Mouse (Mus musculus) hindbrain, embryonic 11.5 days (tissue): ENCODE data around the gene Srcap. TPM values are rescaled to one million over a fixed set of nuclear protein-coding genes. Genes with fewer than 3 reads are reported as not detected.

Experiments used
- ATAC-seq: fragments of 200-750 bp; cut with Nextera tagmentation; 2 replicates; pipeline ENCODE4 v1.8.0; 2017; ENCODE audit warnings: mild to moderate bottlenecking, moderate TSS enrichment, moderate library complexity; ENCODE audit not compliant: low FRiP score
- DNase-seq: peaks from one replicate; pipeline ENCODE4 v3.0.0-alpha.2; 2015; ENCODE audit warnings: low spot score
- H3K27ac ChIP-seq: fragments of 300-500 bp; sonication (generic); 2 replicates; pipeline ENCODE4 v1.5.1; 2014; ENCODE audit warnings: mild to moderate bottlenecking, low read depth, low read length
- H3K27me3 ChIP-seq: fragments of 300-500 bp; sonication (generic); 2 replicates; pipeline ENCODE4 v1.6.1; 2014; ENCODE audit warnings: mild to moderate bottlenecking, low read length, moderate library complexity, mixed read lengths; ENCODE audit not compliant: control insufficient read depth, insufficient read depth
- H3K36me3 ChIP-seq: fragments of 300-500 bp; sonication (generic); 2 replicates; pipeline ENCODE4 v1.6.1; 2014; ENCODE audit warnings: mild to moderate bottlenecking, low read length, moderate library complexity, mixed read lengths; ENCODE audit not compliant: control insufficient read depth, insufficient read depth
- H3K4me1 ChIP-seq: fragments of 300-500 bp; sonication (generic); replicated peaks from 2 replicates; pipeline ENCODE4 v1.6.1; 2014; ENCODE audit warnings: low read length, mixed read lengths; ENCODE audit not compliant: control insufficient read depth, insufficient read depth
- H3K4me2 ChIP-seq: fragments of 300-500 bp; sonication (generic); replicated peaks from 2 replicates; pipeline ENCODE4 v1.6.1; 2014; ENCODE audit warnings: mild to moderate bottlenecking, low read depth, low read length
- H3K4me3 ChIP-seq: fragments of 300-500 bp; sonication (generic); 2 replicates; pipeline ENCODE4 v1.5.1; 2014; ENCODE audit warnings: low read depth, low read length
- H3K9ac ChIP-seq: fragments of 300-500 bp; sonication (generic); 2 replicates; pipeline ENCODE4 v1.6.1; 2014; ENCODE audit warnings: low read depth, low read length
- H3K9me3 ChIP-seq: fragments of 300-500 bp; sonication (generic); 2 replicates; pipeline ENCODE4 v1.6.1; 2016; ENCODE audit warnings: low read length; ENCODE audit not compliant: control insufficient read depth
- WGBS: fragments of 180-500 bp; shearing (Covaris S2); extraction: QIAGEN DNeasy Blood & Tissue Kit; methylation state at CpG from one replicate; pipeline ENCODE4 v1.1.7; 2014; 5-methylcytosine and 5-hydroxymethylcytosine counted together
- polyA plus RNA-seq: library from polyadenylated mRNA; unstranded; fragments of >200 nt; fragmentation: Nextera tagmentation; extraction: Ambion mirVana; gene quantifications from 2 replicates; pipeline ENCODE4 v1.2.1, GENCODE M21; 2014

Gene Srcap
- polyA plus RNA-seq, 1 experiment from 2014 or later = 81.5 TPM

DNA sequence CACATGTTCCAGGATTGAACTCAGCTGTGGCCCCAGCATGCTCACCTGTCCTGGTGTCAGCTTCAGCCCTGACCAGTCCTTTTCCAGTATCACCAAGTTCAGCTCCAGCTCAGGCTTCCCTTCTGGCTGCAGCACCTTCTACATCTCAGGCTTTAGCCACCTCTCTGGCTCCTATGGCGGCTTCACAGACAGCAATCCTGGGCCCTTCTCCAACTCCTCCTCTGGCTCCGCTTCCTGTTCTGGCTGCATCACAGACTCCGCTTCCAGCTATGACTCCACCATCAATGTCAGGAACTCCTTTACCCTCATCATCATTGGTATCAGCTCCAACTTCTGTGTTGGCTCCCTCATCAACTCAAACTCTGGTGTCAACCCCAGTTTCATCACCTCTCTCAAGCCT lies 29.9 kb downstream of the Srcap start:
- Histone ChIP-seq H3K27me3 (no peaks in the 10 kb centered on the region), H3K4me3 (no peak overlapping the region), H3K4me1 (no peaks in the 10 kb centered on the region), H3K9ac (no peak overlapping the region), H3K4me2 (no peak overlapping the region), H3K9me3 (no peaks in the 10 kb centered on the region), H3K27ac (no peak overlapping the region), H3K36me3 (peaks cover 46% of the 10 kb centered on the region)
- DNase-seq (no peak), ATAC-seq (no peak)
- WGBS = 98% methylated on average over 3 of the region's 3 CpGs

DNA sequence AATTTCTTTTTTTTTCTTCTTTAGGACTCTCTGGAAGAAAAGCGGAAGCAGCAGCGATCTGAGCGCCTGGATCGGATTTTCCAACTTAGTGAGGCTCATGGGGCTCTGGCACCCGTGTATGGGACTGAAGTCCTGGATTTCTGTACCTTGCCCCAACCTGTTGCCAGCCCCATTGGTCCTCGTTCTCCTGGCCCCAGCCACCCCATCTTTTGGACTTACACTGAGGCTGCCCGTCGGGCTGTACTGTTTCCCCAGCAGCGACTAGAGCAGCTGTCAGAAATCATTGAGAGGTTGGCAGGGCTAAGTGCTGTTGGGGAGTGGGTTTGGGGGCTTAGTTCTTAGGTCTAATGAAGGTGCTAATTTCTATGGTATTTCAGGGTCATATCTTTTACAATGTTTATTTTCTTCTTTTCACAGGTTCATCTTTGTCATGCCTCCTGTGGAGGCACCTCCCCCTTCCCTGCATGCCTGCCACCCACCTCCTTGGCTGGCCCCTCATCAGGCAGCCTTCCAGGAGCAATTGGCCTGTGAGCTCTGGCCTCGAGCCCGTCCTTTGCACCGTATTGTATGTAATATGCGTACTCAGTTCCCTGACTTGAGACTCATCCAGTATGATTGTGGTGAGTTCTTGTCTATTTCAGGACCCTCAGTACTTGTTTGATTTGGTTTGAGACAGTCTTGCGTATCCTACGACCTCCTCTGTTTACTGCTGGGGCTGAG lies 37.5 kb downstream of the Srcap start:
- Histone ChIP-seq H3K9ac (no peak overlapping the region), H3K9me3 (no peaks in the 10 kb centered on the region), H3K27me3 (no peaks in the 10 kb centered on the region), H3K4me2 (no peak overlapping the region), H3K4me3 (no peak overlapping the region), H3K27ac (no peak overlapping the region), H3K36me3 (peaks cover 22% of the 10 kb centered on the region), H3K4me1 (no peaks in the 10 kb centered on the region)
- DNase-seq (no peak), ATAC-seq (no peak)
- WGBS = 93% methylated on average over 15 of the region's 15 CpGs

DNA sequence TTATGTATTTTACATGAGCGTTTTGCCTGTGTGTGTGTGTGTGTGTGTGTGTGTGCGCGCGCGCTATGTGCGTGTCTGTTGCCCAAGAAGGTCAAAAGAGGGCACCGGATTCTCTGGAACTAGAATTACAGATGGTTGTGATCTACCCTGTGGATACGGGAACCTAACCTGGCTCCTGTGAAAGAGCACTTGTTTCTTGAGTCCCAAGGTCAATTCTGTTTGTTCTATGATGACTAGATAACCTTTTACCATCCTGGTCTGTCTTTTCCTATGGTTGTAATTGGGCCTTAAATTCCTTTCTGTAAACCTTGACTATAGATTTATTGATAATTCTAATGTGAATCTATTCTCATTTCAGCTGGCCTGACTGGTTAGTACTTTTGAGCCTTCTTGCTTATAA lies 39.8 kb downstream of the Srcap start:
- no peak overlapping the region for H3K9ac ChIP-seq
- H3K4me2 ChIP-seq = no peak overlapping the region
- H3K4me3 ChIP-seq = no peak overlapping the region
- ATAC-seq (no peak), DNase-seq (no peak)
- H3K4me1 ChIP-seq = no peaks in the 10 kb centered on the region
- H3K27me3 ChIP-seq = no peaks in the 10 kb centered on the region
- no peaks in the 10 kb centered on the region for H3K9me3 ChIP-seq
- WGBS = 98% methylated on average over 8 of the region's 8 CpGs
- peaks cover 22% of the 10 kb centered on the region for H3K36me3 ChIP-seq
- H3K27ac ChIP-seq = no peak overlapping the region

DNA sequence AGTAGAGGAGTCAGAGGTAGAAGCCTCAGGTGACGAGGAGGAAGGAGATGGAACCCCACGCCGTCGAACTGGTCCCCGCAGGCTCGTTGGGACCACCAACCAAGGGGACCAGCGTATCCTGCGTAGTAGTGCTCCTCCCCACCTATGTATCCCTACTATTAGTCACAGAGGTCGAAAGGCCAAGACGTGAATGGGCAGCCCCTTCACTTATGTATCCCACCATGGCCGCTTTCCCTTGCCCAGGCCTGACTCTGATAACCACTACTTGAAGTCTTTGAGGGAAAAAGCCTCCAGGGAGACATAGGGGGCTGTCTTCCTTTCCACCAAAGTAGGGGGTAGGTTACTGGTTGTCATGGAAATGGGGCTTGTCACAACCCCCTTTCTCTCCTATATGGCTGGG lies 48.8 kb downstream of the Srcap start:
- ATAC-seq = no peak
- no peaks in the 10 kb centered on the region for H3K9me3 ChIP-seq
- H3K9ac ChIP-seq = no peak overlapping the region
- H3K4me2 ChIP-seq = no peak overlapping the region
- peaks cover 19% of the 10 kb centered on the region for H3K36me3 ChIP-seq
- no peaks in the 10 kb centered on the region for H3K4me1 ChIP-seq
- 95% methylated on average over 11 of the region's 11 CpGs for WGBS
- DNase-seq = no peak
- no peaks in the 10 kb centered on the region for H3K27me3 ChIP-seq
- no peak overlapping the region for H3K27ac ChIP-seq
- no peak overlapping the region for H3K4me3 ChIP-seq

DNA sequence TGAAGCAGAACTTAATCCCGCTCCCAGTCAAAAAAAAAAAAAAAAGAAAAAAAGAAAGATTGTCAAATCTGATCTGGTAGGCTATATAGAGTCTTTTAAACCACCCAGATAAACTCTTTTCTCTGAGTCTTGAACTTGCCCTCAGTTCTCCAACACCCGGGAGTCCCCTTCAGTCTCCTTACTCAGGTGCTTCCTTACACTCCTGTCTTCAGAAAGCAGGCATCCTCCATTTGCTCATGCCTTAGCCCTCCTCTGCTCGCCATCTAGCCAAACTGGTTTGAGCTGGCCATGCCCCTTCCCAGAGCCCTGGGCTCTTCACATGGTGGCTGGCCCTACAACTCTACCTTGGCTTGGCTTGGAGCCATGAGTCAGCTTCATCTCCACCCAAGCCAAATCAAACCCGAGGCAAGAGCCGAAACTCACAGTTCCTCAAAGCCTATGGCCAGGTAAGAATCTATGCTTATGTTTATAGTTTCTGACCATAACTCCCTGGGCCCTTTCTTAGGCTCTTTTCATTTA lies 49.6 kb downstream of the Srcap start, which contains the start of gene Tmem265:
Gene Tmem265, plus strand, starts transcription at position 51 of the 519 bp plus-strand sequence.
- Histone ChIP-seq H3K9ac (no peak within 1 kb of the TSS), H3K27me3 (no peaks in the 10 kb centered on the region), H3K27ac (no peak within 1 kb of the TSS), H3K4me3 (no peak within 1 kb of the TSS), H3K4me2 (no peak within 1 kb of the TSS), H3K36me3 (peaks cover 17% of the 10 kb centered on the region), H3K9me3 (no peaks in the 10 kb centered on the region), H3K4me1 (no peaks in the 10 kb centered on the region)
- DNase-seq (no peak), ATAC-seq (no peak)
- 95% methylated on average over 5 of the region's 5 CpGs for WGBS

DNA sequence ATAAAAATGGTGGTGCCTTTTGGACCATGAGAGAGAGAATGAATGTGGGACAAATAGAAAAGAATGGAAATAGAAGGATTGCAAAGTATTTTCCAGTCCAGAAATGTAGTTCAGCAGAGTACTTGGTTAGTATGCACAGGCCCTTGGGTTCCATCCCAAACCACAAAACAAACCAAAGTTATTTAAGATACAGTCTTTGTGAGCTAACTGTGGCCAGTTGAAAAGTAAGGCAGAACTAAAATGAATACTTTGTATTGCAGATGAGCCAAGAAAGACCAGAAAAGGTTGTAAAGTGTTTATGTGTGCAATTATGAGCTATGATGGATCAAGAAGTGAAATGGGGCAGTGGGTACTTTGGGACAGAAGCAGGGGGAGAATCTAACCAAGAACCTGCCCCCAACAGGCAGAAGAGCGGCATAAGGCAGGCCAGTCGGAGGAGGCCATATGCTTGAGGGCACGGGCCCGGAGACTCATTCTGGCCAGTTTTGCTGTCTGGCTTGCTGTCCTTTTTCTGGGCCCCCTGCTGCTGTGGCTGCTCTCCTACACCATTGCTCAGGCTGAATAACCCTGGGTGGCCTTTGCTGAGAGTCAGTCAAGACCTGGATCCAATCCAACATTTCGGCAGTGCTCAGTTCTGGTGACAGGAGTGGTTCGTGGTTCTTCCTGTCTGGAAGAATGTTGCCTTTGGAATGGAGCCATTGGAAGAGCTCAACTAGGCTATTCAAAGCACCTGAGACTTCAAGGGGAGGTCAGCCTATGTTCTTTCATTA lies 52.8 kb downstream of the Srcap start:
- Histone ChIP-seq H3K9me3 (no peaks in the 10 kb centered on the region), H3K4me1 (no peaks in the 10 kb centered on the region), H3K36me3 (peaks cover 8% of the 10 kb centered on the region; the same call in 1 of the 2 replicates), H3K27me3 (no peaks in the 10 kb centered on the region), H3K9ac (no peak overlapping the region), H3K4me3 (no peak overlapping the region), H3K4me2 (no peak overlapping the region), H3K27ac (no peak overlapping the region)
- DNase-seq (no peak), ATAC-seq (no peak)
- 88% methylated on average over 6 of the region's 6 CpGs for WGBS

DNA sequence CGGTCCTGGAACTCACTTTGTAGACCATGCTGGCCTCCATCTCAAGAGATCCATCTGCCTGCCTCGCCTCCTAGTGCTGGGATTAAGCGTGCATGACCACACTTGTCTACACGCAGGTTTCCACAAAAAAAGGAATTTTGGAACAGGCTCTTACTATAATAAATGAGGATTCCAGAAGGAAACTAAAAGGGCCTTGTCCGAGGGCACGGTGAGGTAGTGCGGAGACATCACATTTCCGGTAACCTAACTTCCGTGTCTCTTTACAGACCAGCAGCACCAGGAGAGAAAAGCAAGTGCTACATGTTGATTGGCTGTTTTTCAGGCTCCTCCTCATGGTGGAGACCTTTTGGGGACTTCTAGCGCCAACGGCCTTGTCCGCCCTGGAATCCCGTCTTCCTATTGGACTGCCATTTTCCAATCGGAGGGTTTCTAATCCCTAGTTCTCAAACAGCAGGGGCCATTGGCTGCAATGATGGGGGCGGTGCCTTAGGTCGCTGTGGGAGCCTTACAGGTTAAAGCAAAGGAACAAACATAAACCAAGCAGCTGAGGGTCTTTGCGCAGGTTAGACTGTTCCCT lies 61.2 kb downstream of the Srcap start, which contains the start of gene Phkg2:
Gene Phkg2, plus strand, starts transcription at position 446 of the 577 bp plus-strand sequence.
- Histone ChIP-seq H3K36me3 (no peaks in the 10 kb centered on the region), H3K4me1 (peaks cover 3% of the 10 kb centered on the region; the same call in 1 of the 2 replicates), H3K4me3 (peak within 1 kb of the TSS; percentile 83), H3K9me3 (no peaks in the 10 kb centered on the region), H3K27me3 (no peaks in the 10 kb centered on the region), H3K9ac (peak within 1 kb of the TSS; percentile 87), H3K27ac (peak within 1 kb of the TSS; percentile 67), H3K4me2 (peak within 1 kb of the TSS; percentile 96)
- DNase-seq (peak; percentile 87), ATAC-seq (peak; percentile 98)
- WGBS = under 1% methylated on average over 17 of the region's 17 CpGs

DNA sequence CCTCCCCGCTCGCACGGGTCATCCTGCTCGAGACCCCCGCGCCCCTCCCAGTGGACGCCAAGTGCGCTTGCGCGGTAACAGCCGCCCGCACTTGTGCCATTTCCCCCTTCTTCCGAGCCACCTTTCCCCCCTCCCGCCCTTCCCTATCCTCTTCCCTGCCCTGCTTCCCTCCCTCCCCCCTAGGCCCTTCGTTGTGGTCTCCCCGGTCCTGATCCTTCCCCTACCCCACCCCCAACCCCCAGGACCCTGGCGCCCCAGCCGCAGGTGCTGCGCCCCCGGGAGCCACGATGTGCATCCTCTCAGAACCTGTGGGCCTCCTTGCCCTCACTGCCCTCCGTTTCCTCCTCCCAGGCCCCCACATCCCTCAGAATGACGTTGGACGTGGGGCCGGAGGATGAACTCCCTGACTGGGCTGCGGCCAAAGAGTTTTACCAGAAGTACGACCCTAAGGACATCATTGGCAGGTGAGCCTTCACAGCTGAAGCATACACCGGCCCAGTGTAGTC lies 61.8 kb downstream of the Srcap start:
- peak overlapping the region; percentile 83 for H3K4me3 ChIP-seq
- H3K27me3 ChIP-seq = no peaks in the 10 kb centered on the region
- H3K36me3 ChIP-seq = no peaks in the 10 kb centered on the region
- H3K9me3 ChIP-seq = no peaks in the 10 kb centered on the region
- ATAC-seq = peak; percentile 15; the same call in 1 of the 2 replicates
- peak overlapping the region; percentile 96 for H3K4me2 ChIP-seq
- DNase-seq = peak; percentile 27
- H3K27ac ChIP-seq = peak overlapping the region; percentile 67
- WGBS = 0% methylated on average over 20 of the region's 28 CpGs
- H3K4me1 ChIP-seq = peaks cover 3% of the 10 kb centered on the region; the same call in 1 of the 2 replicates
- H3K9ac ChIP-seq = peak overlapping the region; percentile 87
